Mouse (Mus musculus) T-helper 2 cell (primary cell): ENCODE results near the gene Sash1.

Experiments used
- in situ Hi-C: fragments of 300-600 bp; cut with MboI, MseI; formaldehyde crosslinking; loops from one replicate; pipeline ENCODE4 v1.15.1; 2025; ENCODE audit warnings: high pct_unique_total_duplicates

The Sash1 gene

GRCm38 (mm10) chr10:8685269-8685668 is 200.6 kb downstream of the Sash1 start:
- in situ Hi-C loops: no loop called here

- in situ Hi-C loops: no loop called here
Measured at GRCm38 (mm10) chr10:8682900-8683299, 203.0 kb downstream of the Sash1 start.

GRCm38 (mm10) chr10:8682341-8682740 is 203.5 kb downstream of the Sash1 start:
- in situ Hi-C loops: no loop called here

- in situ Hi-C loops: no loop called here
Measured at GRCm38 (mm10) chr10:8676722-8677121, 209.1 kb downstream of the Sash1 start.
